Mouse (Mus musculus) kidney, postnatal 25 days (tissue): ENCODE measurements at regions not wholly inside any gene's neighbourhood (a gene's known extent, or its start where the extent isn't known, plus 50 kb on each side); places are given as distances from the start of the nearest gene placed in this dataset.
A peak's percentile ranks its signal among the peaks of the same experiment; 100 is the strongest.

Experiments used
- DNase-seq, 2 experiments: peaks; one replicate each; pipeline ENCODE4 v3.0.0; 2021; ENCODE audit warnings: mixed read lengths in 2 of 2

GRCm38 (mm10) chr6:61127238-61127637, 52.9 kb upstream of the Ccser1 start:
- no peak for DNase-seq

- peak in 1 of 2 experiments; percentile 30 for DNase-seq
These were observed 51.9 kb upstream of the Ccser1 start for GRCm38 (mm10) chr6:61128211-61128610.
